Mouse (Mus musculus): ENCODE results near the gene Gm45844.
"Not testable (repeated sequence)": the region's sequence is repeated elsewhere in the genome, so short reads cannot be mapped to it uniquely, and the experiment has no call there.

Gene Gm45844

GRCm38 (mm10) chr7:7277966-7278567, at the start of gene Gm45844:
Gene Gm45844 (minus strand): TSS chr7:7278289.
- peak; percentile 90 for DNase-seq

DNA sequence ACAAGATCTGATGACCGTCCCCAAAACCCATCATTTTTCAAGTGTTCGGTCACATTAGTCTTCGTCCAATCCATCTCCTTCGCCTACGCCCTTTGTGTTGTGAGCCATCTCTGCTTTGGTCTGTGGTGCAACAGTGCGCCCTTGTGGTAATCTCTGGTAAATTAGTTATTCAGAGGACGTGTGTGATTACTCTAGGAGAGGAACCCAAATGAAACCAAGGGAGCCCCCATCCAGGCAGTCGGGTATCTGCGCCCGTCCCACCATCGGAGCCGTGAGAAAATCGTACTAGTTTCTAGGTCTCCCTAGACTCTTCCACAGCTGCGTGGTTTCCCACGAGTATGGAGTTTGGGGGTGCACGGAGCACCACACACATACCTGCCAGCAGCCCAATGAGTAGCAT, 17.5 kb upstream of the Gm45844 start:
- DNase-seq, result peak; percentile 47 to 72

DNA sequence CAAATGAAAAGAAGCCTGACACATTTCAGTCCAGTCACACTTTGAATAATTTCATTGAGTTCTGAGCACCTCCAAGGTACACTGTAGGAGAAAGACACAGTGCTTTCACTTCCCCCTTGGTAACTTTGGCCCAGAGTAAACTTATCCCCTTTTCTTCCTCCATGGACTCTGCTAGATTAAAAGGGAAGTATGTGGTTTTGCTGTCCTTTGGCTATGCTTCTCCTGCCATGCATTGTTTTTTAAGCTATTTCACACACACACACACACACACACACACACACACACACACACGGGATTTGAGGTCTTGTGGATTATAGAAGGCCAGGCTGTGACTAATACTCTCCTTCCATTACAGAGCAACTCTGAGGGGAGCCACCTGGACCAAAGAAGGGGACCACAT, 3.3 kb upstream of the Gm45844 start:
- no peak for DNase-seq

DNA sequence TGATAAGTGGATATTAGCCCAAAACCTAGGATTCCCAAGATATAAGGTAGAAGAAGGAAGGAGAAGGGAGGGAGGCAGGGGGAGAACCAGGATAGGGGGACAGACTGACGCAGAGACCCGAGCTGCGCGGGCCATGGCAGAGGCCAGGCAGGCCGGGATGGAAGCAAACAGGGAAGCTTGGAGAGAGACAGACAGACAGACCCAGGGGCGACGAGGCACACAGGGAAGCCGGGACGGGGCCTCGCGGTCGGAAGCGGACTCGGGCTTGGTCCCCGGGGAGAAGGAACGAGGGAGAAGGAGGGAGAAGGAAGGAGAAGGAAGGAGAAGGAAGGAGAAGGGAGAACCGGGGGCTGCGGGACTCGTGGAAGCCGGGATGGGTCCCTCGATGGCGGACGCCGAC, 533 bp downstream of the Gm45844 start:
- peak in 1 of 2 experiments; percentile 39 for DNase-seq

DNA sequence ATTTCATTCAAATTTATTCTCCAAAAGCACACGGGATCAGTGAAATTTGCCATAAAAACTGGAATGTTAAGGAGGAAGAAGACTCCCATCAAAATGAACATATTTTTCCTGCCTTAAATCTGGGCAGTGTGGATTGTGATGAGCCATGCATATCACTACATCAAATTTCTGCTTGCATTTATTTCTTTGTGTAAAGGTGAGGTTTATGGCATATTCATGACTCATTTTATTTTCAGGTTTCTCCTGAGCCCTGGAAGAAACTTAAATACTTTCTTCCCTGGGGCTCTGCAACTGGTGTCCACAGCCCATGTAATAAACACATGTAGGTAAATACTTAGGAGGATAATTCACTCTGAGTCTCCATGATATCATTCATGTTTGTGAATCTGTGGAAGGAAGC, 30.9 kb downstream of the Gm45844 start, which contains the start of gene Vmn2r29:
Gene Vmn2r29 (minus strand): TSS at position 101 of the 400 bp plus-strand sequence.
- not testable (repeated sequence) for DNase-seq

DNA sequence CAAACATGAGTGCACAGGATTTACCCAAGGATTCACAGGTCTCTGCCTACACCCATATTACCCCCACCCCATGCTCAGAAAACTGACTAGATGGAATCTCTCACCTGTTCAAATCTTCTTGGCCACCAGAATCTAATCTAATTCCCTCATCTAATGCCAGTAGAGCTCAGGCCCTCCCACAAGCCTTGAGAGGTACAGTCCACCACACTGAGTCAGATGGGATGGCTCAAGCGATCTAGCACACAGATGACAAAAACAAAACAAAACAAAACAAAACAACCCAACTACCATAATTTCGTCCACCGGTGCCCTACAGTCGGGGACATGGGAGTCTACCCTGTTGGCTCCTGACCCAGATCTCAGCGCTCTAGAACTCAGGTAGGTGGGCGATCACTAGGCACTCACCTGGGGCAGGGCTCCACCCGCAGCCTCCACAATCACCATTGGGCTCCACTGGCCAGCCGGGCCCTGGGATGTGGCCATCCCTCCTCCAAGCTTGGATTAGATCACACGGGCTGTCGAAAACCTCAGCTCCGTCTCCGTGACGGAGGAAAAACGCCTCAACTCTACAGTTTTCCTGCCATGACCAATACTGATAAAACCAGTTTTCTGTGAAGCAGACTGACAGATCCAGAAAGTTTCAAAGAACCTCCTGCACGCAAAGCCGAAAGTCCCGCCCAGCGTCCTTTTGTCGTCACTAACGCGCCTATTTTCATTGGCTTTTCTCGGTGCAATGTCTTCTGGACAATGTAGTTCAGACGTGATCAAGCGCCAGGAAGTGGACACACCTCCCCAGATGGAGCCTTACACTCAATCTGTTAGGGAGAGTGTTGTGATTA, 68.6 kb downstream of the Gm45844 start, which contains the start of gene Zfp772:
Gene Zfp772 (minus strand): TSS at position 686 of the 839 bp plus-strand sequence.
- peak; percentile 41 to 54 for DNase-seq

DNA sequence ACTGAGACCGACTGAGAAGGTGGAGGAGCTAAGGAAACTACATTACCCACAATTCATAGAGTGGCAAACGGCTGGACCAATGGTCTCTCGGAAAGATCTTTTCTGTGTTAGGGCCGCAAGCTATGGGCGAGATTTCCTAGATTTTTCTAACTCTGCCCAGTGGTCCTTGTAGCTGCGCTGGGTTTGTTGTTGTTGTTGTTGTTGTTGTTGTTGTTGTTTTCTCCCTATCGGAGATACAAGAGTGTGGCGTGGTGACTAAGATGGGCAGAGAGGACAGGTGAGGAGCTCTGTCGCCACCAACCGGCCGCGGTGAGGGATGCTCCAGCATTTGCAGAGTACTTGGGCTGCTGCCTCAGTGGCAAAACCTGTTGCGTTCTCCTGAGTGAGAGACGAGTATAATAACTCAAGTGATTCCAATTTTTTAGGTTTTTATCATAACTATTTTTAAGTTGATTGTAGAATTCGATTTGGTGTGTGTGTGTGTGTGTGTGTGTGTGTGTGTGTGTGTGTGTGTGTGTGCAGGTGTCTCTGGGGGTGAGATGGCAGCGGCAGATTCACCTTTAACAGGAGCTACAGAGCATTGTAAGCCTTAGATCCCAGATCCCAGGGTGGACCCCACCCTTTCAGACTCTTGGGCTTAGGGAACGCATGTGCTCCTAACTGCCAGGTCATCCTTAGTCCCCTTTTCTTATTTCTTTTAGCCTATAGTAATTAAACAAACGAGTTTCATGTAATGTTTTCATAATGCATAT, 89.7 kb downstream of the Gm45844 start:
- DNase-seq, result peak; percentile 68 to 85

DNA sequence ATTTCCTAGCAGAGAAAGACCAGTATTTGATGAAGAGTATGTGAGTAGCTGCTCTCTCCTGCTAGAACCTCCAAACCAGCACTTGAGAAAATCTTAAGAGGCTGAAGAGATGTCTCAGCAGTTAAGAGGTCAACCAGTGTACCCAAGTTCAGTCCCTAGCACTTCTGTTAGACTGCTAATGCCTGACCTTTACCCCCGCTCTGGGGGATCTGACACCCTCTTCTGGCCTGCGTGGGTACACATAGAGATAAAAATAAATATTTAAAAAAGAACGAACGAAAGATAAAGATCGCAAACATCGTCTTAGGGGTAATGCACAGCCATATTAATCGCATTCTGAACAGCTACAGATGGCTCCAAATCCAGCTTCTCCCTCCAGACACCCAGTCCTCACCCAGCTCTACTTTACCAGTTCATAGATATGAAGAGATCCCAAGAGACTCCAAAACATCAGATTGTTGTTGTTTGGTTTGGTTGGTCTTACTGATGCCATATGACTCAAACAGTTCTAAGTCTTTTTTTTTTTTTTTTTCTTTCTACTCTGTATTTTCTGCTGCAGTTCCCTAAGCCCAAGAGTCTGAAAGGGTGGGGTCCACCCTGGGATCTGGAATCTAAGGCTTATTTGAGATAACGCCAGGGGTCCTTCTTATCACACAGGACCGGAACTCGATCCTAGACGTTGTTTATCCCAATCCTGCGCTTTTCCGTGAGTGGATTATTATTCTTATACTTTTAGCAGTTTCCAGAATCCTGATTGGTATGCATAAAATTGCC, 90.5 kb downstream of the Gm45844 start:
- DNase-seq, result peak in 1 of 2 experiments; percentile 11

DNA sequence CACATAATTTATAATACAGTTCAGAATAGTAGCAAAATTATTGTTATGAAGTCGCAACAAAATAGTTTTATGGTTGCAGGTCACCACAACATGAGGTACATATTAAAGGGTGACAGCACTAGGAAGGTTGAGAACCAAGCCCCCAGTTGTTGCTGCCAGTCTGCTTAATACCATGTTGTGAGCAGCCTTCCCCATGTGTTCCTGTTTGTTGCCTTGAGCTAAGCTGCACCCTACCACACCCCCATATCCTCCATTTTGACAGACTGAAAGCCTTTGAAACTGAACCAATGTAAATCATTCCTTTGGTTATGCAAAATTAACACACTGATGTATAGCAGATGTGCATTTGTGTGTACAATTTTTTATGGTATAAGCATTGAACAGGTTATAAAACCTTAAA, 92.2 kb downstream of the Gm45844 start:
- no peak for DNase-seq

DNA sequence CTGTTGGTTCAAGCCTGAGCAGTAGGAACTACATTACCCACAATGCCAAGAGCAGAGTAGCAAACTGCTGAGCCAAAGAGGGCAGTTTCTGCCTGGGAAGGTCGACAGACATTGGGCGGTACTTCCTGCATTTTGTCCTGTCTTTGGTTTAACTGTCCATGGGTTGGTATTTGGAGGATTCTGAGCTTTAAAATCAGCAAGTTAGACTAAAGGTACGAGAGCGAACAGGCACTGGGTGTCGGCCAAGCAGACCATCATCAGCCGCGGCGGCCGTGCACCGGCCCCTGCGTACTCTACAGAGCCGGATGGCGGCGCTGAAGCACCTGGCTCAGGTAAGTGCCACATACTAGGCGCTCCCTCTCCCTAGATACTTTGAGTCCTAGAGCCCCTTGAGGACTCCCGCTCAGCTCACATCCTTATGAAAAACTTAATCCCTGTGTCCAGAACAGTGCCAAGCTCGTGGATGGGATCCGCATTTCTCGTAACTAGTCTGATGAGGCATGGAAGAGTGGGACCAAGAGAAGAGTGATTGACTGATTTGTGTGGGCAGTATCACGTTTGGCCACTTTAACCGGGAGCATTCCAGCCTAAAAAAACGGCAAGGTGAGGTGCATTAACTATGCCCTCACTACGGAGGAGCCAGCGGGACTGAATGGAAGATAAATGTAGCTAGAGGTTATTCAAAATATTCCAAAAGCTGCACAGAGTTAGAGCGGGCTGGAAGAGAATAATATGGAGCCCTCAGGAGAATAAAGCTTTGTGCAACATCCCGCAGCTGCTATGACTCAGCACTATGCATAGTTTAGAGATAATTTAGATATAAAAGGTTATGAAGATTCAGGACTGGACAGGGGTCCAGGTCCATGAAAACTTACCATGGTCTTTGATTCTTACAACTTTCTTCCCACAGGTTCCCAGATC, 106.6 kb downstream of the Gm45844 start, which contains the start of gene Zfp418:
Gene Zfp418 (plus strand): TSS at position 104 of the 921 bp plus-strand sequence.
- DNase-seq, result peak; percentile 71 to 86
